Mouse (Mus musculus): ENCODE measurements around the gene Mapk8ip1. TPM values are rescaled to one million over a fixed set of nuclear protein-coding genes. Genes with fewer than 3 reads are reported as not detected.

Gene Mapk8ip1
- polyA plus RNA-seq, 1 experiment from 2014 or later, result 6.8 TPM

DNA sequence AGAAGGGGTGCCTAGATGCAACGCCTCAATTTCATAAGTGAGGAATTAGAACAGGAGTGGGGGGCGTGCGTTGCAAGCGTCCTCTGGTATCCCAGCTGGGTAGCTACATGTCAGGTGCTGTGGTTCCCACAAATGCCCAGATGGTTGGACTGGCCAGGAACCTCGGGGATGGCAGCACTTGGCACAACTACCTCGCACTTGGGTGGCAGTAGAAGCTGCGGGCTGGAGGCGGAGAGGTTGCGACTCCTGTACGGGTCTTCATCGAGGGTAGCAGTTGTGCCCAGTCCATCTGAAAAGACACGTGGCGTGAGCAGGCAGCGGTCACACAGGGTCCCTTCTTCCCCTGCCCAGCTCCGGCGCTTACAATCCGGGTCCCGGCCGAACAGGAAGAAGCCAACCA lies 30.7 kb downstream of the Mapk8ip1 start:
- Histone ChIP-seq H3K27ac (ENCODE audit: poor library complexity, severe bottlenecking) (no peak overlapping the region), H3K27me3 (replicated peaks) (peaks cover 71% of the 10 kb centered on the region), H3K9ac (peak overlapping the region; percentile 61), H3K4me2 (peak overlapping the region; percentile 79), H3K4me3 (peak overlapping the region; percentile 49), H3K36me3 (no peaks in the 10 kb centered on the region), H3K9me3 (replicated peaks) (no peaks in the 10 kb centered on the region), H3K4me1 (replicated peaks) (peaks cover 32% of the 10 kb centered on the region)
- WGBS, result 11% methylated on average over 19 of the region's 19 CpGs
- ATAC-seq (ENCODE audit: insufficient number of reproducible peaks, low FRiP score), result no peak

DNA sequence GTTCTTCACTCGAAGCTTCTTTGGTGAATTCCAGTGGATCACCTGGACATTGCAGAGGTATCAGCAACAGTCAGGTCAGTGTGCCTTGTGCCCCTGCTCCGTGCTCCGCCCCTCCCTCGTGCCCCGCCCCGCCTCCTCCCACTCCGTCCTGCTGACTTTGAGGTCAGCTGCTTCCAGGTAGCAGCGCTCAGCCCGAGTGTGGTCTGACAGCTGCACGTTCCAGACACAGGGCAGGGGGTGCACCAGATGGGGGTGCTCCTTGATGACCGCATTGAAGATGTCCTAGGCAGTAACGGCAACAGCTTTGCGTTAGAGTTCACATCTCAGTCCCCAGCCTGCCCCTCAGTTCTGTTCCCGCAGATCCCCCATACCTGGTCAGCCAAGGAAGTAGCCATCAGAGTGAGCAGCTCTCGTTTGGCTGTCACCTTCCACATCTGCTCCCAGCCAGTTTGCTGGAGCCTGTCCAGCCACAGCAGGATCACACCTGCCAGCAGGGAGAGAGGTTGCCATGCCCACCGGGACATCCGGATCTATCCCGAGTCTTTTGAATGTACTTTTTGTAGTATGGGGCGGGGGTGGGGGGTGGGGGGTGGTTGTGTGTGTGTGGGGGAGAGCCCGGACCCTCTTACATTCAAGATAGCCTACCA lies 33.6 kb downstream of the Mapk8ip1 start:
- H3K9me3 ChIP-seq (replicated peaks), result no peaks in the 10 kb centered on the region
- H3K36me3 ChIP-seq, result peaks cover 16% of the 10 kb centered on the region
- peaks cover 26% of the 10 kb centered on the region for H3K4me1 ChIP-seq (replicated peaks)
- no peak overlapping the region for H3K9ac ChIP-seq
- H3K27ac ChIP-seq (ENCODE audit: poor library complexity, severe bottlenecking), result no peak overlapping the region
- no peak for ATAC-seq (ENCODE audit: insufficient number of reproducible peaks, low FRiP score)
- WGBS, result 29% methylated on average over 20 of the region's 20 CpGs
- no peak overlapping the region for H3K4me3 ChIP-seq
- H3K27me3 ChIP-seq (replicated peaks), result peaks cover 58% of the 10 kb centered on the region
- no peak overlapping the region for H3K4me2 ChIP-seq

DNA sequence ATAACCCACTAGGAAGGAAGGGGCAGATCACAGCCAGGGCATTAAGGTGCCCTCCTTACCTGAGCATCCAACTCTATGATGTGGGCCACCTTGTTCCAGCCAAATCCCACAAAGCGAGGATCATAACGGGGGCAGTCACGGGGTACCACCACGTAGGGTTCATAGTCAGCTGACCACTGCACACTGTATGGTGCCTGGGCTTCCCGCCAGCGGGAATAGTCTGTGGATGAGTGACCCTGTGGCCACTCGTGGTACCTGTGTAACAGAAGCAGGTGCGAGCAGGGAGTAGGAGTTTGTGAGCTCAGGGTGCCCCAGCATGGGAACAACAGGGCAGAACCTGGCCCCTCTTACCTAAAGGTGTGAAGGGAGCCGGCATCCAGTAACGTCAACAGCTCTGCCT lies 35.5 kb downstream of the Mapk8ip1 start:
- H3K4me1 ChIP-seq (replicated peaks), result peaks cover 11% of the 10 kb centered on the region
- no peaks in the 10 kb centered on the region for H3K9me3 ChIP-seq (replicated peaks)
- 84% methylated on average over 10 of the region's 10 CpGs for WGBS
- no peak overlapping the region for H3K27ac ChIP-seq (ENCODE audit: poor library complexity, severe bottlenecking)
- H3K27me3 ChIP-seq (replicated peaks), result peaks cover 39% of the 10 kb centered on the region
- ATAC-seq (ENCODE audit: insufficient number of reproducible peaks, low FRiP score), result no peak
- peaks cover 23% of the 10 kb centered on the region for H3K36me3 ChIP-seq
- H3K4me3 ChIP-seq, result no peak overlapping the region
- no peak overlapping the region for H3K4me2 ChIP-seq
- no peak overlapping the region for H3K9ac ChIP-seq

DNA sequence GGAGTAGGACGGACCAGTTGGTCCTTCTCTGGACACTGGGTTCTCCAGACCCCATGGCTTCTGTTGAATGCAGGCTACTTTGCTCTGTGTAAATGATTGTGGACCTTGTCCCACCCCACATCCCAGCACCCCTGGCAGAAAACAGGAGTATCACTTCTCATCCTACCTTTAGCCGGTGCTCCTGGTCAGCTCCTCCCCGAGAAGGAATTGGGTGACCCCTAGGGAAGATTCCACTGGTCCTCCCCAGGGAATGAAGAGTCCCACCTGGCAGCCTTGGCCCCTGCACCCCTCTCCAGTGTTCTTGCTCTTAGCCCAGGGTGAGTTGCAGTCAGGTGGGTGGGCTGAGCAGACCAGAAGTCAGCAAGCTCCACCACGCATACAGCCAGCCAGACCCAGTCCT lies 37.0 kb downstream of the Mapk8ip1 start:
- H3K4me2 ChIP-seq, result no peak overlapping the region
- peaks cover 11% of the 10 kb centered on the region; the same call in 1 of the 2 replicates for H3K4me1 ChIP-seq (replicated peaks)
- ATAC-seq (ENCODE audit: insufficient number of reproducible peaks, low FRiP score), result no peak
- 87% methylated on average over 4 of the region's 4 CpGs for WGBS
- H3K27me3 ChIP-seq (replicated peaks), result peaks cover 24% of the 10 kb centered on the region
- H3K27ac ChIP-seq (ENCODE audit: poor library complexity, severe bottlenecking), result no peak overlapping the region
- no peak overlapping the region for H3K4me3 ChIP-seq
- no peaks in the 10 kb centered on the region for H3K9me3 ChIP-seq (replicated peaks)
- no peak overlapping the region for H3K9ac ChIP-seq
- peaks cover 38% of the 10 kb centered on the region for H3K36me3 ChIP-seq

DNA sequence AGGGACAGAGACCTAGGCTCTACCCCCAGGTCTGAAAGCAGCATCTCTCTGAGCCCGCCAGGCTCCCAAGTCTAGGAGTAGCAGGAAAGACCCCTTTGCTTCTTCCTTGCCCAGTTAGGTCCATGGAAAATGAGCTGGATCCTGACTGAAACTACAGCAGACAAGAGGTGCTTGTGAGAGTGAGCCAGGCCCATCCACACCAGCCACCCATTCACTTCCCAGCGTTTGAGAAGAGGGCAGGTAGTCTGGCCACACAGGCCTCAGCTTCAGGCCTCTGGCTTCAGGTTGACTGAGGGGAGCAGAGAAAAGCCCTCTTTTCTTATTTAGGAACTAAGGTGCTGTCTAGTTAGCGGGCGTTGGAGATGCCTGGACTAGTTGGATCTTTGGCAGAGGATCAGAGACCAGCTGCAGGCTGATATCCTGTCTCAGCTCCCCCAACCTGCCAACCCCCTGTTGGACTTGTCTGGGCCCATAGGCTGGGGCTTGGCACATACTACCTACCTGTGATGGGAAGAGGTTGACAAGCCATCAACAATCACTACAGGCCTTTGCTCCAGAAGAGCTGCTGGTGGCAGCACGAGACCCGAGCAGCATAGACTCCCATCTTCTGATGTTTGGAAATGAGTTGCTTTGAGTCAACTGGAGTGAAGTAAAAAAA lies 38.4 kb downstream of the Mapk8ip1 start:
- Histone ChIP-seq H3K4me3 (no peak overlapping the region), H3K4me1 (replicated peaks) (peaks cover 14% of the 10 kb centered on the region; the same call in 1 of the 2 replicates), H3K27me3 (replicated peaks) (peaks cover 10% of the 10 kb centered on the region; the same call in 1 of the 2 replicates), H3K27ac (ENCODE audit: poor library complexity, severe bottlenecking) (no peak overlapping the region), H3K4me2 (no peak overlapping the region), H3K9me3 (replicated peaks) (no peaks in the 10 kb centered on the region), H3K9ac (no peak overlapping the region), H3K36me3 (peaks cover 50% of the 10 kb centered on the region)
- 86% methylated on average over 6 of the region's 6 CpGs for WGBS
- no peak for ATAC-seq (ENCODE audit: insufficient number of reproducible peaks, low FRiP score)

DNA sequence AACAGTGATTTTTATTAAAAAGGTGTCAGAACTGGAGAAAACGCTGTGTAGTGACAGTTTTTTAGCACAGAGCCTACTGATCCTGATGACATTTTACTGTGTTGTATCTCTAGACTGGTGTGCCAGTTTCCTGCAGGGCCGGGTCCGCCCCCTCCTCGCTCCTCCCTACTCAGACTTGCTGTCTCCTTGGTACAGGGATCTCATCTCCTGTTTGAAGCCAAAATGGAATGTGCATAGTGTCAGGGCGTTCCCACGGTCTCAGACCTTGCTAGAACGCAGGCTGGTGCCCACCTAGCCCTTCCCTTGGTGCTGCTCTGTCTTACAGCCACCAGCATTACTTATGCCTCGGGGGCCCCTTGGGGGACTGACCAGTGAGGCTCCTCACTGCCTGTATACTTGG lies 39.3 kb downstream of the Mapk8ip1 start:
- no peak for ATAC-seq (ENCODE audit: insufficient number of reproducible peaks, low FRiP score)
- no peak overlapping the region for H3K27ac ChIP-seq (ENCODE audit: poor library complexity, severe bottlenecking)
- peaks cover 59% of the 10 kb centered on the region for H3K36me3 ChIP-seq
- H3K27me3 ChIP-seq (replicated peaks), result 0 out of 2 replicates have a peak, but pooled peaks cover 1% of the 10 kb centered on the region
- 69% methylated on average over 8 of the region's 8 CpGs for WGBS
- H3K4me2 ChIP-seq, result no peak overlapping the region
- H3K4me3 ChIP-seq, result no peak overlapping the region
- no peaks in the 10 kb centered on the region for H3K9me3 ChIP-seq (replicated peaks)
- no peak overlapping the region for H3K9ac ChIP-seq
- H3K4me1 ChIP-seq (replicated peaks), result peaks cover 9% of the 10 kb centered on the region; the same call in 1 of the 2 replicates

DNA sequence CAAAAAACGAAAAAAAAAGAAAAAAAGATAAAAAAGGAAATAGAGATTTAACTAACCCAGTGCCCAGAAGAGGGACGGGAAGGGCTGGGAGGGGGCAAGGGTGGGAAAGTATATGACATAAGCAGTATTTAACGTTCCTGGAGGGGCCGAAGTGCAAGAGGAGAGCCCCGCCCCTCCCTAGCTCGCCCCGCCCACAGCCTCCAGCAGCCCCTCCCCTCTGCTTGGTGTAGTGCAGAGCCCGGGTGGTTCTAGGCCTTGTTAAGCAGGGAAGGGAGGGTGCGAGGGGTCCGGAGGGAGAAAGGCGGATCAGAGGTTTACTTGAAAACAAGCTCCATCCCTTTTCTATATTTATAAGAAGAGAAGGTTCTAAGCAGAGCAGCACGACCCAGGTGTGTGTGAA lies 40.2 kb downstream of the Mapk8ip1 start:
- Histone ChIP-seq H3K4me2 (no peak overlapping the region), H3K36me3 (peaks cover 65% of the 10 kb centered on the region)

DNA sequence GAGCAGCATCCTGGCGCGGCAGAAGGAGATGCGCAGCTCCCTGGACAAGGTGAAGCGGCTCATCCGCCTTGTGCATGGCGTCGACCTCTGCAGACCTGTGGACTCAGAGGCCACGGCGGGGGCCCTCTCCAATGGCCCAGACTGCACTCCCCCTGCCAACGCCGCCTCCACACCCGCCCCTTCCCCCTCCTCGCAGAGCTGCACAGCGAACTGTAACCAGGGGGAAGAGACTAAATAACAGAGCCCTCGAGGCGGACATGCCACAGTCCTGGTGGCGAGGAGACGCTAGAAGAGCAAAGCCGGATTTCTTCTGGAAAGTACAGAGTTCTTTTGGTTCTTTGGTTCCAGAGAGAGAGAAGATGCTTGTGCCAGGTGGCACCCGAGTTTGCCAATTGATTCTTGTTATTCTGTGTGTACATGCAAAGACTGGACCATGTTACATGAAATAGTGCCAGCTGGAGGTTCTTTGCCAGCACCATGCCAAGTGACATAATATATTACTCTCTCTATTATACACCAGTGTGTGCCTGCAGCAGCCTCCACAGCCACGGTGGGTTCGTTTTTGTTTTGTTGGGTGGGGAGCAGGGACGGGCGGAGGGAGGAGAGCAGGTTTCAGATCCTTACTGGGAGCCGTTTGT lies 40.8 kb downstream of the Mapk8ip1 start:
- Histone ChIP-seq H3K9ac (no peak overlapping the region), H3K4me1 (replicated peaks) (peaks cover 9% of the 10 kb centered on the region; the same call in 1 of the 2 replicates), H3K27ac (ENCODE audit: poor library complexity, severe bottlenecking) (no peak overlapping the region), H3K4me3 (no peak overlapping the region), H3K9me3 (replicated peaks) (no peaks in the 10 kb centered on the region), H3K36me3 (peaks cover 69% of the 10 kb centered on the region), H3K27me3 (replicated peaks) (no peaks in the 10 kb centered on the region), H3K4me2 (no peak overlapping the region)
- ATAC-seq (ENCODE audit: insufficient number of reproducible peaks, low FRiP score), result no peak
- 80% methylated on average over 25 of the region's 25 CpGs for whole genome bisulfite sequencing

More for the DNA sequence above, 40.2 kb downstream of the Mapk8ip1 start:
- 40% methylated on average over 12 of the region's 12 CpGs for WGBS
- H3K9me3 ChIP-seq (replicated peaks), result no peaks in the 10 kb centered on the region
- H3K27ac ChIP-seq (ENCODE audit: poor library complexity, severe bottlenecking), result no peak overlapping the region
- no peak for ATAC-seq (ENCODE audit: insufficient number of reproducible peaks, low FRiP score)
- no peak overlapping the region for H3K4me3 ChIP-seq
- peaks cover 9% of the 10 kb centered on the region; the same call in 1 of the 2 replicates for H3K4me1 ChIP-seq (replicated peaks)
- H3K27me3 ChIP-seq (replicated peaks), result no peaks in the 10 kb centered on the region
- H3K9ac ChIP-seq, result no peak overlapping the region

DNA sequence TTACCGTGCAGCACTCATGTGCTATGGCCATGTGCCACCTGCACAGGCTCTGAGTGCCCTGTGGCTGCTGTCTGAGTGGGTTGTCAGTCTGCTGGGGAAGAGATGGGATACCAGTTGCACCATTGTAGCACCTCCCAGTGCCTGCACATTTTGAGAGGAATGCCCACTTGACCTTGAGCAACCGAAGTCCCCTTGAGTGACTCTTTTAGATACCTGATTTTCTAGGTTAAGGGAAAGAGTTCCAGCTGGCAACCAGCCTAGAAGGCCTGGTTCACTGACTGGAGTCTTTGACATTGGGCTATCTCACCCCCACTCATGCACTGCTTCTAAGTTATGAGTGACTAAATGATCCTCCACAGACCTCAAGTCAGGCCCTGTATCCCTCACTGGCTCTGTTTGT lies 41.8 kb downstream of the Mapk8ip1 start:
- peaks cover 69% of the 10 kb centered on the region for H3K36me3 ChIP-seq
- WGBS, result 60% methylated on average over 2 of the region's 2 CpGs
- no peak overlapping the region for H3K9ac ChIP-seq
- no peaks in the 10 kb centered on the region for H3K9me3 ChIP-seq (replicated peaks)
- H3K27me3 ChIP-seq (replicated peaks), result no peaks in the 10 kb centered on the region
- no peak overlapping the region for H3K4me3 ChIP-seq
- no peak overlapping the region for H3K27ac ChIP-seq (ENCODE audit: poor library complexity, severe bottlenecking)
- peaks cover 9% of the 10 kb centered on the region; the same call in 1 of the 2 replicates for H3K4me1 ChIP-seq (replicated peaks)
- ATAC-seq (ENCODE audit: insufficient number of reproducible peaks, low FRiP score), result no peak
- H3K4me2 ChIP-seq, result no peak overlapping the region

DNA sequence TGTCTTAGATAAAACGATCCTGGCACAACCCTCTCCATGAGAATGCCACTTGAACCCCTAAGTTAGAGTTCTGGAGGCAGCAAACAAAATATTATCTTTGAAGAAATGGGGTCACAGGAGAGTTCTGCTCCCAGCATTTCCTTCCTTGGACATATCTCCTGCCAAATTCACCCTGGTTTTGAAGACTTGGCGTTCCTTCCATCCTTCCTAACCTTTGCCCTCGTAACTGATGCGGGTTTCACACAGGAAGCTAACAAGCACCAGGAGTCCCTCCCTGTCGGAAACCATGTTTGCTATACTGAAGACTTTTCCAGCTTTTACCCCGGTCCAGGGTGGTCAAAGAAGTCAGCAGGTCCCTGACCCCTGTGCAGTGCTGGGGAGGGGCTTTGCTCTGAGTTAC lies 46.8 kb downstream of the Mapk8ip1 start:
- Histone ChIP-seq H3K36me3 (peaks cover 68% of the 10 kb centered on the region), H3K4me1 (replicated peaks) (peaks cover 14% of the 10 kb centered on the region)
- ATAC-seq (ENCODE audit: insufficient number of reproducible peaks, low FRiP score), result no peak

DNA sequence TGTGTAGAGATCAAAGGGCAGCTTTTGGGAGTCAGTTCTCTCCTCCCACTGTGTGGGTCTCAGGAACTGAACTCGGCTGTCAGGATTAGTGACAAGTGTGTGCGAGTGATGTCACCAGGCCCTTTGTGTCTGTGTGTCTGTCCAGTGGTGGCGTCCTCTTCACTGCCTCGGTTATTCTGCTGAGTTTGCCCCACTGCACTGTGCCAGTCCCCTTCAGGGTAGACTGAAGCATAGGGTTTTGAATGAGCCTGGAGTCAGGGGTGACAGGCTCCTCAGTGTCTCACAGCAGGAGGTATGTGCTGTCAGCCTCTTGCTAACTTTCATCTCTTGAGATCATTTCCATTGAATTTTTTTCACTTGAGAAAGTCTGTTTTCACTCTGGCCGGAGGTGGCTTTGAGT lies 47.7 kb downstream of the Mapk8ip1 start:
- peaks cover 15% of the 10 kb centered on the region; the same call in 1 of the 2 replicates for H3K4me1 ChIP-seq (replicated peaks)
- H3K27ac ChIP-seq (ENCODE audit: poor library complexity, severe bottlenecking), result no peak overlapping the region
- H3K4me2 ChIP-seq, result no peak overlapping the region
- no peak overlapping the region for H3K9ac ChIP-seq
- ATAC-seq (ENCODE audit: insufficient number of reproducible peaks, low FRiP score), result no peak
- peaks cover 61% of the 10 kb centered on the region for H3K36me3 ChIP-seq
- H3K9me3 ChIP-seq (replicated peaks), result no peaks in the 10 kb centered on the region
- no peak overlapping the region for H3K4me3 ChIP-seq
- WGBS, result 71% methylated on average over 5 of the region's 5 CpGs
- H3K27me3 ChIP-seq (replicated peaks), result no peaks in the 10 kb centered on the region

More for the DNA sequence above, 46.8 kb downstream of the Mapk8ip1 start:
- no peaks in the 10 kb centered on the region for H3K27me3 ChIP-seq (replicated peaks)
- no peak overlapping the region for H3K9ac ChIP-seq
- no peak overlapping the region for H3K4me3 ChIP-seq
- H3K27ac ChIP-seq (ENCODE audit: poor library complexity, severe bottlenecking), result no peak overlapping the region
- no peak overlapping the region for H3K4me2 ChIP-seq
- no peaks in the 10 kb centered on the region for H3K9me3 ChIP-seq (replicated peaks)
- WGBS, result 67% methylated on average over 6 of the region's 6 CpGs

Data from heart, embryonic 12.5 days (tissue).